Mouse (Mus musculus) liver, adult 2 months (tissue): ENCODE results near the gene Gzmk.

ENCODE experiments used
- CTCF ChIP-seq: fragments of 200-500 bp; IDR thresholded peaks from 2 replicates; pipeline ENCODE4 v1.5.1; 2011; ENCODE audit warnings: low read depth, low read length, control low read depth
- POLR2A ChIP-seq: fragments of 200-500 bp; IDR thresholded peaks from 2 replicates; pipeline ENCODE4 v1.6.1; 2011; ENCODE audit warnings: low read length, control low read depth; ENCODE audit not compliant: insufficient read depth; ENCODE audit errors: extremely low read depth

DNA sequence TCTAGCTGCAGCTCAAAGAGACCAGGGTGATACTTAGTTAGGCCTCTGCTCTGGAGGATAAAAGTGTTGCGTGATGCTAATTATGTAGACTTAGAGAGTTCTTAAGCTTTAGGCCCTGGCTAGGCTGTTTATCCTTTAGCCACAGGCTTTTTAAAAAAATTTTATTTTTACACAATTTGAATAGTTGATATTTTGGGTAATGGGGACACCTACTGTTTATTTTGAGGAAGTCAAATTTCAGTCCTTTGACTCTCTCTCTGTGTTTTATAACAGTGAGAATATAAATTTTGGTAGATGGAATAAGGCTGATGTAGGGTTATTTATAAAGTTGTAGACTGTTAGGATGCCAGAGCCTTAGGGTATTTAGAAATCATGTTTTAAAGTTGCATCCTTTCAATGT is 86.1 kb downstream of the Gzmk start:
- TF ChIP-seq CTCF (no peak), POLR2A (no peak)
